Mouse (Mus musculus) small intestine, adult 2 months (tissue): ENCODE measurements around the gene Kctd10.

Experiments
- CTCF ChIP-seq: fragments of 200-500 bp; IDR thresholded peaks from 2 replicates; pipeline ENCODE4 v1.5.1; 2012; ENCODE audit warnings: low read depth, mild to moderate bottlenecking, control low read depth, inconsistent platforms, low read length, moderate library complexity, mixed read lengths; ENCODE audit not compliant: insufficient replicate concordance, insufficient read length; ENCODE audit errors: extremely low read depth
- POLR2A ChIP-seq: fragments of 200-500 bp; IDR thresholded peaks from 2 replicates; pipeline ENCODE4 v1.6.1; 2012; ENCODE audit warnings: low read depth, mild to moderate bottlenecking, control low read depth, inconsistent platforms, low read length, moderate library complexity

GRCm38 (mm10) chr5:114416855-114417254, 36.5 kb upstream of the Kctd10 start:
- TF ChIP-seq CTCF (no peak), POLR2A (no peak)
